Comparison of ENCODE assay signal across 10 mouse cellular contexts in genomic region chr7:99375455-99375854, GRCm38 (mm10). TPM values are rescaled to one million over a fixed set of nuclear protein-coding genes. Genes with fewer than 3 reads are reported as not detected.
DNase-seq lines count a peak whose midpoint lies in the region; ATAC-seq and TF ChIP-seq lines count a peak whose summit lies in the region.
"Had no signal": no experiment of that assay in that cellular context is flagged by ENCODE, and none has a peak within 500 bp of the region (broad histone marks: within the 10 kb centered on the region; RNA-seq: fewer than 3 reads in every experiment).

No protein-coding gene starts in this region.

- H3K4me1 ChIP-seq in hindbrain, embryonic 11.5 days (replicated peaks; ENCODE audit: control insufficient read depth, insufficient read depth, low read length) = peaks cover 2% of the 10 kb centered on the region; the same call in 1 of the 2 replicates
- peaks cover 22% of the 10 kb centered on the region for H3K4me1 ChIP-seq in hindbrain, embryonic 12.5 days
- no peaks in the 10 kb centered on the region for H3K4me1 ChIP-seq in ES-Bruce4 (ENCODE audit: control insufficient read depth, insufficient read depth, low read length)
- H3K4me1 ChIP-seq in limb, embryonic 14.5 days (ENCODE audit: control insufficient read depth, insufficient read depth, low read length) = no peaks in the 10 kb centered on the region

- no peak for ATAC-seq in hindbrain, embryonic 11.5 days (ENCODE audit: low FRiP score)
- no peak for ATAC-seq in hindbrain, embryonic 12.5 days (ENCODE audit: low FRiP score)
- ATAC-seq in limb, embryonic 14.5 days (ENCODE audit: low FRiP score, low read depth) = no peak

- peak; percentile 80 for DNase-seq in hindbrain, embryonic 11.5 days (ENCODE audit: low spot score)
- peak; percentile 59 for DNase-seq in cerebellum, adult 11-12 months
- peak; percentile 81 to 89 for DNase-seq in heart, postnatal 14 days
- DNase-seq in limb, embryonic 14.5 days (ENCODE audit: low spot score) = peak; percentile 61
- DNase-seq in right cerebral cortex, adult 18-20 months = peak; percentile 66
- peak; percentile 77 to 81 for DNase-seq in urinary bladder, postnatal 36 days (ENCODE audit: low spot score in 2 of 2)

- H3K4me2 ChIP-seq in hindbrain, embryonic 11.5 days (replicated peaks; ENCODE audit: low read depth, low read length) = no peak overlapping the region
- no peak overlapping the region for H3K4me2 ChIP-seq in hindbrain, embryonic 12.5 days (replicated peaks)
- no peak overlapping the region for H3K4me2 ChIP-seq in limb, embryonic 14.5 days (replicated peaks; ENCODE audit: low read depth, low read length, severe bottlenecking)
- H3K4me2 ChIP-seq: embryonic facial prominence, embryonic 12.5 days; limb, embryonic 13.5 days had no signal

- TF ChIP-seq POLR2A in ES-Bruce4 (IDR thresholded peaks at IDR 0.05; ENCODE audit: insufficient read depth, low read length) = no peak
- TF ChIP-seq POLR2A in limb, embryonic 14.5 days (IDR thresholded peaks at IDR 0.05; ENCODE audit: borderline replicate concordance, extremely low read depth, insufficient read depth, insufficient read length) = no peak

- H3K9ac ChIP-seq in hindbrain, embryonic 11.5 days (ENCODE audit: low read depth, low read length) = no peak overlapping the region
- H3K9ac ChIP-seq in hindbrain, embryonic 12.5 days = no peak overlapping the region
- H3K9ac ChIP-seq in ES-Bruce4 (ENCODE audit: low read depth, poor library complexity, severe bottlenecking) = no peak overlapping the region
- no peak overlapping the region for H3K9ac ChIP-seq in limb, embryonic 14.5 days (ENCODE audit: low read depth, low read length, severe bottlenecking)
- H3K9ac ChIP-seq: embryonic facial prominence, embryonic 12.5 days; limb, embryonic 13.5 days had no signal

- H3K9me3 ChIP-seq in hindbrain, embryonic 11.5 days (ENCODE audit: control insufficient read depth, low read length) = no peaks in the 10 kb centered on the region
- H3K9me3 ChIP-seq in hindbrain, embryonic 12.5 days (replicated peaks) = no peaks in the 10 kb centered on the region
- no peaks in the 10 kb centered on the region for H3K9me3 ChIP-seq in ES-Bruce4 (replicated peaks; ENCODE audit: control insufficient read depth, insufficient read depth, low read length, poor library complexity, severe bottlenecking)
- no peaks in the 10 kb centered on the region for H3K9me3 ChIP-seq in limb, embryonic 14.5 days (ENCODE audit: control insufficient read depth, low read length)
- H3K9me3 ChIP-seq: embryonic facial prominence, embryonic 12.5 days; limb, embryonic 13.5 days had no signal

- H3K27ac ChIP-seq in hindbrain, embryonic 11.5 days (ENCODE audit: low read depth, low read length) = no peak overlapping the region
- H3K27ac ChIP-seq in hindbrain, embryonic 12.5 days = no peak overlapping the region
- H3K27ac ChIP-seq in ES-Bruce4 (ENCODE audit: insufficient read depth, low read length) = no peak overlapping the region
- no peak overlapping the region for H3K27ac ChIP-seq in limb, embryonic 14.5 days (replicated peaks; ENCODE audit: low read depth, low read length)
- H3K27ac ChIP-seq: embryonic facial prominence, embryonic 12.5 days; limb, embryonic 13.5 days had no signal

- H3K36me3 ChIP-seq in hindbrain, embryonic 11.5 days (ENCODE audit: control insufficient read depth, insufficient read depth, low read length) = no peaks in the 10 kb centered on the region
- H3K36me3 ChIP-seq in hindbrain, embryonic 12.5 days = no peaks in the 10 kb centered on the region
- H3K36me3 ChIP-seq in ES-Bruce4 (ENCODE audit: control insufficient read depth, insufficient read depth, low read length, poor library complexity, severe bottlenecking) = no peaks in the 10 kb centered on the region
- H3K36me3 ChIP-seq in limb, embryonic 14.5 days (ENCODE audit: control insufficient read depth, insufficient read depth, low read length) = no peaks in the 10 kb centered on the region
- H3K36me3 ChIP-seq: embryonic facial prominence, embryonic 12.5 days; limb, embryonic 13.5 days had no signal

- H3K27me3 ChIP-seq in hindbrain, embryonic 11.5 days (ENCODE audit: control insufficient read depth, insufficient read depth, low read length) = no peaks in the 10 kb centered on the region
- H3K27me3 ChIP-seq in hindbrain, embryonic 12.5 days = no peaks in the 10 kb centered on the region
- no peaks in the 10 kb centered on the region for H3K27me3 ChIP-seq in ES-Bruce4 (ENCODE audit: control insufficient read depth, insufficient read depth, low read length, poor library complexity, severe bottlenecking)
- no peaks in the 10 kb centered on the region for H3K27me3 ChIP-seq in limb, embryonic 14.5 days (ENCODE audit: control insufficient read depth, insufficient read depth, low read length)
- H3K27me3 ChIP-seq: limb, embryonic 13.5 days had no signal

- H3K4me3 ChIP-seq in hindbrain, embryonic 11.5 days (ENCODE audit: low read depth, low read length) = no peak overlapping the region
- no peak overlapping the region for H3K4me3 ChIP-seq in hindbrain, embryonic 12.5 days
- no peak overlapping the region for H3K4me3 ChIP-seq in ES-Bruce4 (ENCODE audit: low read depth, low read length)
- no peak overlapping the region for H3K4me3 ChIP-seq in limb, embryonic 14.5 days (replicated peaks; ENCODE audit: low read length)
- H3K4me3 ChIP-seq: embryonic facial prominence, embryonic 12.5 days; limb, embryonic 13.5 days had no signal

- peak; percentile 83 for TF ChIP-seq CTCF in ES-Bruce4 (IDR thresholded peaks at IDR 0.05; ENCODE audit: low read depth, low read length)

- intact Hi-C loops in heart, postnatal 14 days (cut with DNase I) = loop anchor here (1.0 to 10.0 kb wide), 2 partner anchors 75 to 189 kb away; no protein-coding TSS in a partner anchor

- TF ChIP-seq EP300 in ES-Bruce4 (IDR thresholded peaks at IDR 0.05; ENCODE audit: insufficient read depth, low read depth, low read length) = no peak

- 8% methylated on average over 4 of the region's 4 CpGs for WGBS in hindbrain, embryonic 11.5 days
- 6% methylated on average over 4 of the region's 4 CpGs for WGBS in hindbrain, embryonic 12.5 days
- WGBS in limb, embryonic 14.5 days = 4% methylated on average over 4 of the region's 4 CpGs

RNA-seq across cellular contexts. Expression of gene Gdpd5, which starts 5.8 kb away (rescaled TPM):
- polyA plus RNA-seq in hindbrain, embryonic 11.5 days (2014; fragmentation: Nextera tagmentation; extraction: Ambion mirVana) = 23.0 and 25.9 TPM in 2 replicates
- polyA plus RNA-seq in hindbrain, embryonic 12.5 days (2016; fragmentation: Nextera tagmentation; extraction: Ambion mirVana) = 43.8 and 44.5 TPM in 2 replicates
- polyA plus RNA-seq in ES-Bruce4 (2011; ENCODE audit: insufficient read depth, insufficient read length, low read depth, missing spikeins) = 5.9 and 8.4 TPM in 2 replicates
- 10 to 100 TPM; 32.8 to 33.0 TPM for total RNA-seq in heart, postnatal 14 days (2021)
- 14.5 and 21.0 TPM in 2 replicates for polyA plus RNA-seq in limb, embryonic 14.5 days (2012; rRNA removed)
- polyA plus RNA-seq in limb, embryonic 14.5 days (2014; fragmentation: Nextera tagmentation; extraction: Ambion mirVana) = 11.8 and 13.6 TPM in 2 replicates

RNA-seq across cellular contexts. Expression of gene Serpinh1, which starts 22.4 kb away (rescaled TPM):
- polyA plus RNA-seq in hindbrain, embryonic 11.5 days (2014; fragmentation: Nextera tagmentation; extraction: Ambion mirVana) = 245 and 269 TPM in 2 replicates
- 838 and 891 TPM in 2 replicates for polyA plus RNA-seq in hindbrain, embryonic 12.5 days (2016; fragmentation: Nextera tagmentation; extraction: Ambion mirVana)
- polyA plus RNA-seq in ES-Bruce4 (2011; ENCODE audit: insufficient read depth, insufficient read length, low read depth, missing spikeins) = 211 and 229 TPM in 2 replicates
- 100 to 1,000 TPM; 387 to 469 TPM for total RNA-seq in heart, postnatal 14 days (2021)
- 1,525 and 1,858 TPM in 2 replicates for polyA plus RNA-seq in limb, embryonic 14.5 days (2012; rRNA removed)
- 790 and 834 TPM in 2 replicates for polyA plus RNA-seq in limb, embryonic 14.5 days (2014; fragmentation: Nextera tagmentation; extraction: Ambion mirVana)
